Mouse (Mus musculus) layer of hippocampus, adult 18-20 months (tissue): ENCODE results near the gene Bnipl. TPM values are rescaled to one million over a fixed set of nuclear protein-coding genes. Genes with fewer than 3 reads are reported as not detected.
A peak's percentile ranks its signal among the peaks of the same experiment; 100 is the strongest.

Experiments
- DNase-seq, 2 experiments: peaks; one replicate each; pipeline ENCODE4 v3.0.0; 2022; ENCODE audit warnings: low spot score in 2 of 2
- long read RNA-seq: library from polyadenylated mRNA; stranded (forward); transcript quantifications from one replicate; pipeline ENCODE4 v2.0.0, GENCODE M21; 2021
- total RNA-seq, 2 experiments: library from RNA; stranded (reverse); gene quantifications; 2 replicates each; pipeline ENCODE4 v1.2.3; 2021

The Bnipl gene
- under 1 TPM in 1 of 2 experiments, not detected in 1; 0.37 TPM for total RNA-seq
- long read RNA-seq: 0 reads

GRCm38 (mm10) chr3:95250783-95251424 lies at the start of gene Bnipl:
Bnipl (minus strand) TSS chr3:95251193.
- DNase-seq: no peak

GRCm38 (mm10) chr3:95298018-95298417 lies 47.0 kb upstream of the Bnipl start:
- no peak for DNase-seq

- DNase-seq: peak in 1 of 2 experiments; percentile 20
These were observed 45.1 kb upstream of the Bnipl start for GRCm38 (mm10) chr3:95296103-95296469.

- no peak for DNase-seq
These were observed 44.5 kb upstream of the Bnipl start for GRCm38 (mm10) chr3:95295321-95296102.

- DNase-seq: no peak
These were observed 43.7 kb upstream of the Bnipl start for GRCm38 (mm10) chr3:95294718-95295117.

GRCm38 (mm10) chr3:95294316-95294715 lies 43.3 kb upstream of the Bnipl start:
- DNase-seq: no peak

GRCm38 (mm10) chr3:95293537-95293936 lies 42.5 kb upstream of the Bnipl start:
- no peak for DNase-seq

- DNase-seq: no peak
These were observed 41.9 kb upstream of the Bnipl start for GRCm38 (mm10) chr3:95292899-95293298.

- no peak for DNase-seq
These were observed 40.0 kb upstream of the Bnipl start for GRCm38 (mm10) chr3:95291041-95291440.

GRCm38 (mm10) chr3:95290156-95290555 lies 39.2 kb upstream of the Bnipl start:
- no peak for DNase-seq

- no peak for DNase-seq
These were observed 38.4 kb upstream of the Bnipl start for GRCm38 (mm10) chr3:95289419-95289818.

GRCm38 (mm10) chr3:95287541-95287940 lies 36.5 kb upstream of the Bnipl start:
- DNase-seq: no peak

- DNase-seq: no peak
These were observed 35.5 kb upstream of the Bnipl start for GRCm38 (mm10) chr3:95286510-95286909.

- DNase-seq: no peak
These were observed 35.0 kb upstream of the Bnipl start for GRCm38 (mm10) chr3:95286011-95286410.

- DNase-seq: no peak
These were observed 34.4 kb upstream of the Bnipl start for GRCm38 (mm10) chr3:95285390-95285789.

- DNase-seq: no peak
These were observed 33.7 kb upstream of the Bnipl start for GRCm38 (mm10) chr3:95284501-95285281.

- no peak for DNase-seq
These were observed 33.1 kb upstream of the Bnipl start for GRCm38 (mm10) chr3:95284062-95284461.

GRCm38 (mm10) chr3:95283589-95283941 lies 32.6 kb upstream of the Bnipl start:
- DNase-seq: peak in 1 of 2 experiments; percentile 11

GRCm38 (mm10) chr3:95282865-95283588 lies 32.0 kb upstream of the Bnipl start:
- DNase-seq: peak; percentile 56 to 77

GRCm38 (mm10) chr3:95282381-95282864 lies 31.4 kb upstream of the Bnipl start:
- peak in 1 of 2 experiments; percentile 23 for DNase-seq
